Mouse (Mus musculus): ENCODE measurements at regions not wholly inside any gene's neighbourhood (a gene's known extent, or its start where the extent isn't known, plus 50 kb on each side); places are given as distances from the start of the nearest gene placed in this dataset.

DNA sequence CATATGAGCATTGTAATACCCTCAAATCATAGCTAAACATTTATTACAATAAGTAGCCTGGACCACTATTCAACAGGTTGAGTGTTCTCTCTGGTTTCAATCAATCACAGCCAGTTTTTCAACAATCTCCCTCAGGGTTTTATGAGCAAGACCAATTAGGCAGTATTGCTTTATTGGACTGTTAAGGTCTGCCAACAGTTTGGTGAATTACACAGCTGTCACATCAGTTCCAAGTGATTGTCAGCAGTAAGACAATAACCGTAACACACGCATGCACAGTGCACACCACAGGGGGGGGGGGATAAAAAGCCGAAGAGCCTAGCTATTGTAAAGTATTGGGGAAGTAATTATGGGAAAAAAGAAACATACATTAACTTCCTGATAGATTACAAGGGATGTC lies 918.6 kb upstream of the Jmjd1c start:
- Histone ChIP-seq H3K9me3 (ENCODE audit: low read length) (no peaks in the 10 kb centered on the region), H3K27me3 (ENCODE audit: insufficient read depth, low read length) (no peaks in the 10 kb centered on the region), H3K4me3 (replicated peaks; ENCODE audit: low read length) (no peak overlapping the region), H3K4me1 (replicated peaks; ENCODE audit: low read depth, low read length) (no peaks in the 10 kb centered on the region), H3K36me3 (ENCODE audit: insufficient read depth, low read length) (no peaks in the 10 kb centered on the region)
- TF ChIP-seq NANOG (IDR thresholded peaks at IDR 0.05; ENCODE audit: borderline replicate concordance, low read length) (no peak), POU5F1 (IDR thresholded peaks at IDR 0.05; ENCODE audit: borderline replicate concordance, low read length) (no peak), CTCF (conservative IDR thresholded peaks at IDR 0.05; ENCODE audit: low read length) (no peak)

DNA sequence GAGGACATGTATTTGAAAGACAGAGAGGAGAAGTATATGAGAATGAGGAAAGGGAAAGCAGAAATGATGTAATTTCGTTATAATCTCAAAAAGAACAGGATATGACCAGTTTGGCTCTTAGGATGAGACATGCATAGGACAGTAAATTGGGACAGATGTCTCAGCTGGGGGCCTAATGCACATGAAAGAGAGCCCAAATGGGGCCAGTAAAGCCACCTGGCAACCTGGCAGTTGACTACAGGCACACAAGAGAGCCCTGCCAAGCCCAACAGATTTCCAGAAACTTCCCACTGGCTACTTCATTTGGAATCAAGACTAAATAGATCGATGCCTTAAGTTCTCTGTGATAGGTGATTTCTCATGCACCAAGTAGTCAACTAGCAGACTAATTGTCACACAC lies 914.7 kb upstream of the Jmjd1c start:
- TF ChIP-seq NANOG (IDR thresholded peaks at IDR 0.05; ENCODE audit: borderline replicate concordance, low read length) (no peak), CTCF (conservative IDR thresholded peaks at IDR 0.05; ENCODE audit: low read length) (no peak), POU5F1 (IDR thresholded peaks at IDR 0.05; ENCODE audit: borderline replicate concordance, low read length) (no peak)
- Histone ChIP-seq H3K36me3 (ENCODE audit: insufficient read depth, low read length) (no peaks in the 10 kb centered on the region), H3K4me1 (replicated peaks; ENCODE audit: low read depth, low read length) (no peaks in the 10 kb centered on the region), H3K9me3 (ENCODE audit: low read length) (no peaks in the 10 kb centered on the region), H3K27me3 (ENCODE audit: insufficient read depth, low read length) (no peaks in the 10 kb centered on the region), H3K4me3 (replicated peaks; ENCODE audit: low read length) (no peak overlapping the region)

DNA sequence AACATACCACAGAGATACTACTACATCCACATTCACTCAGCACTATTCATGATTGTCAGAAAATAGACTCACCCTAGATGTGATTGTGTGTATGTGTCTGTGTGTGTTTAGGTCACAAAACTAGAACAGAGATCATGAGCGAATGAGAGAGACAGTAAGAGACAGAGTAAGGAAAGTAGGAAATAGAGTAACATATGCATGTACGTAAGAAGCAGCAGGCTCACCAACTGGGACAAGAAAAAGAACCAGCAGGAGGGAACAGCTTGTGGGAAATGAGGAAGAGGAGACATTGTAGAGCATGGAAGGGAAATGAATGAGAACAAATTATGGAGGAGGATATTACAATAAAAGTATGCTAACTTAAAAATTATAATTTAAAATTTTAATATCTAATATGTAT lies 912.9 kb upstream of the Jmjd1c start:
- Histone ChIP-seq H3K4me1 (replicated peaks; ENCODE audit: low read depth, low read length) (no peaks in the 10 kb centered on the region), H3K4me3 (replicated peaks; ENCODE audit: low read length) (no peak overlapping the region), H3K9me3 (ENCODE audit: low read length) (no peaks in the 10 kb centered on the region), H3K36me3 (ENCODE audit: insufficient read depth, low read length) (no peaks in the 10 kb centered on the region), H3K27me3 (ENCODE audit: insufficient read depth, low read length) (no peaks in the 10 kb centered on the region)
- TF ChIP-seq POU5F1 (IDR thresholded peaks at IDR 0.05; ENCODE audit: borderline replicate concordance, low read length), result no peak
- TF ChIP-seq NANOG (IDR thresholded peaks at IDR 0.05; ENCODE audit: borderline replicate concordance, low read length), result no peak
- no peak for TF ChIP-seq CTCF (conservative IDR thresholded peaks at IDR 0.05; ENCODE audit: low read length)

DNA sequence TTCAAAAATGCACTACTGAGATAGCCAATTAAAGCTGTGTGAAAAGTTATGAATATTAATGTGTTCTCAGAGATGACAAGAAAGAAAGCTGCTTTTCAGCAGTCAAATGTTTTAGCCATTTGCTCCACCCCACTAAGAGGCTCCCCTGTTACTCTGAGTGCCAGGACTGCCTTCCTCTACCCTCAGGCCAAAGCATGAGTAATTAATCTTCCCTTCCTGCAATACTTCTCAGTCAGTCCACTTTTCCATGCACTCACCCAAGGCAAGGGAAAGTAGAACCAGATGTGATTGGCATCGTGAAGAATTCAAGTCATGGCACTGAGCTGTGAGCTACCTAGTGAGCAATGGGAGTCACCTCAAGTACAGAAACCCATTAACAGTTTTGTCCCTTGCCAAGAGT lies 908.9 kb upstream of the Jmjd1c start:
- TF ChIP-seq NANOG (IDR thresholded peaks at IDR 0.05; ENCODE audit: borderline replicate concordance, low read length) (no peak), POU5F1 (IDR thresholded peaks at IDR 0.05; ENCODE audit: borderline replicate concordance, low read length) (no peak), CTCF (conservative IDR thresholded peaks at IDR 0.05; ENCODE audit: low read length) (no peak)
- H3K27me3 ChIP-seq (ENCODE audit: insufficient read depth, low read length), result no peaks in the 10 kb centered on the region
- H3K4me1 ChIP-seq (replicated peaks; ENCODE audit: low read depth, low read length), result no peaks in the 10 kb centered on the region
- no peaks in the 10 kb centered on the region for H3K36me3 ChIP-seq (ENCODE audit: insufficient read depth, low read length)
- H3K9me3 ChIP-seq (ENCODE audit: low read length), result no peaks in the 10 kb centered on the region
- H3K4me3 ChIP-seq (replicated peaks; ENCODE audit: low read length), result no peak overlapping the region

DNA sequence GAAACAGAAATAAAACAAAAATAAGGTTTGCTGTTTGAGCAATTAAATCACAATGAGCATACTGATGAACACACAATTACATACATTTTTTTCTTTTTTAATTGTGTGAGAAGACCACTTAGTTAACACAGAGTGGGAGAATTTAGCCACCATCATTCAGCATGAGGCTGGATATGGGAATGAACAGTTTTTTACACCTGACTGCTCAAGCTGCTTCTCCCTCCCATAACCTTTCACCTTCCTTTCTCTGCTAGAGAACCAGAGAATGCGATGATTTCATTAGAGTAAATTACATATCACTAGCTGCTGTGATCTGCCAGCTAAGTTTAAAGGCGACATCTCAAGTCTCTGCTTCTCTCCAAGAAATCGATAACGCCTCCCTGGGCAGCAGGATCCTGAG lies 894.8 kb upstream of the Jmjd1c start:
- Histone ChIP-seq H3K4me1 (replicated peaks; ENCODE audit: low read depth, low read length) (peaks cover 9% of the 10 kb centered on the region; the same call in 1 of the 2 replicates), H3K27me3 (ENCODE audit: insufficient read depth, low read length) (no peaks in the 10 kb centered on the region), H3K36me3 (ENCODE audit: insufficient read depth, low read length) (no peaks in the 10 kb centered on the region), H3K4me3 (replicated peaks; ENCODE audit: low read length) (no peak overlapping the region), H3K9me3 (ENCODE audit: low read length) (no peaks in the 10 kb centered on the region)
- no peak for TF ChIP-seq NANOG (IDR thresholded peaks at IDR 0.05; ENCODE audit: borderline replicate concordance, low read length)
- TF ChIP-seq CTCF (conservative IDR thresholded peaks at IDR 0.05; ENCODE audit: low read length), result no peak
- no peak for TF ChIP-seq POU5F1 (IDR thresholded peaks at IDR 0.05; ENCODE audit: borderline replicate concordance, low read length)

DNA sequence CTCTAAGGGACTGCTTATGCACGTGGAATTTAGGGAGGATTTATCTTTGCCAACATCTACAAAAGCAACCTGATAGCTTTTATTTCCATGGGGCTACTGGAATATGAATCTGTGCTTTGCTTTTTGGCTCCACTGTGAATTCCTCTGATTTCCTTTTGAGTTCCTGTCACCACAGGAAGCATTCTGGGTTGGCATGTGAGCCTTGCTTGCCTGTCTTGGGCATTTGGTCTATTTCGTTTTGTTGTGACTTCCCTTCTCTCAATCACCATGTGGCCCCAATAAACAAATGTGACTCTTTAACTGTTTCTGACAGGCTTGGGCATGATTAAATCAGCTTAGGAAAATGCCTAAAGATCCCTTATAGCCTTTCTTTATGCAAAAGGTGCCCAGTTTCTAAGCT lies 867.8 kb upstream of the Jmjd1c start:
- Histone ChIP-seq H3K36me3 (ENCODE audit: insufficient read depth, low read length) (no peaks in the 10 kb centered on the region), H3K27me3 (ENCODE audit: insufficient read depth, low read length) (no peaks in the 10 kb centered on the region), H3K9me3 (ENCODE audit: low read length) (no peaks in the 10 kb centered on the region), H3K4me1 (replicated peaks; ENCODE audit: low read depth, low read length) (no peaks in the 10 kb centered on the region), H3K4me3 (replicated peaks; ENCODE audit: low read length) (no peak overlapping the region)
- TF ChIP-seq CTCF (conservative IDR thresholded peaks at IDR 0.05; ENCODE audit: low read length) (no peak), POU5F1 (IDR thresholded peaks at IDR 0.05; ENCODE audit: borderline replicate concordance, low read length) (no peak), NANOG (IDR thresholded peaks at IDR 0.05; ENCODE audit: borderline replicate concordance, low read length) (no peak)

DNA sequence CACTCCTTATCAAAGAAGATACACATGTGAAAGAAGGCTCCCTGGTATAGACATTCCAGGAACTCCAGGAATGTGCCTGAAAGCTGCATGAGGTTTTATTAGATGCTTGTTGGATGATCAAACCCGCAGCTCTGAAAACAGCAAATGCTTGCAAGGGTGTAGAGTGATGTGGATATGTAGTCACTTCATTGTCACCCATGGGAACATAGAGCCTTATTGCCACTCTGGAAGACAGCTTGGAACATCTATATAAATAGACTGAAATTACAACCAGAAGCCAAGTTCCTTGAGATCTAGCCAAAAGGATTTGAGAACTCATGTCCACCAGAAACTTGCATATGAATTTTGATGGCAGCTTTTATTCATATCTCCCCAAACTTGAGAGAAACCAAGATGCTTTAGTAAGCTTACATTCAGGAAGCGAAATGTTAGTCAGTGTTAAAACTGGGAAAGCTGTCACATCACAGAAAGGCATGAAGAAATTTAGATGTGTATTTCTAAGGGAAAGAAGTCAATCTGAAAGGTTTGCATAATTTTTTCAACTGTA lies 861.5 kb upstream of the Jmjd1c start:
- H3K4me3 ChIP-seq (replicated peaks; ENCODE audit: low read length), result no peak overlapping the region
- H3K4me1 ChIP-seq (replicated peaks; ENCODE audit: low read depth, low read length), result no peaks in the 10 kb centered on the region
- H3K9me3 ChIP-seq (ENCODE audit: low read length), result no peaks in the 10 kb centered on the region
- H3K27me3 ChIP-seq (ENCODE audit: insufficient read depth, low read length), result no peaks in the 10 kb centered on the region
- TF ChIP-seq CTCF (conservative IDR thresholded peaks at IDR 0.05; ENCODE audit: low read length), result no peak
- TF ChIP-seq NANOG (IDR thresholded peaks at IDR 0.05; ENCODE audit: borderline replicate concordance, low read length), result no peak
- no peak for TF ChIP-seq POU5F1 (IDR thresholded peaks at IDR 0.05; ENCODE audit: borderline replicate concordance, low read length)
- H3K36me3 ChIP-seq (ENCODE audit: insufficient read depth, low read length), result no peaks in the 10 kb centered on the region

DNA sequence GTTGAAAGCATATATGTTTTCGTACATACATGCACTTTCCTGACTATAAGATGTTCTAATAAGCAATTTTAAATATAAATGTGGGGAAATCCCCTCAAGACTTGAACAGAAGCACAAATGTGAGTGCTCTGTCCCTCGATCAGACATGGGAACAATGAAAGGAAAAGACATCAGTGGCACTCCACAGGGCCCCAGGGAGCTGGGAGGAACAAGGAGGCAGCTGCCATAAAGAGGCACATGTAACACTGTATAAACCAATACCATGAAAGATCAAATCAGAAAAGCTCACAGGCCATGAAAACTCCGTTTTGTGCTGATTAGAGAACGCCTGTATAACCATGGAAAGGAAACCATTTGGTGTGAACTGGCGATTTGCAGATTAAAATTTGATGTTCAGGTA lies 839.5 kb upstream of the Jmjd1c start:
- no peaks in the 10 kb centered on the region for H3K36me3 ChIP-seq (ENCODE audit: insufficient read depth, low read length)

DNA sequence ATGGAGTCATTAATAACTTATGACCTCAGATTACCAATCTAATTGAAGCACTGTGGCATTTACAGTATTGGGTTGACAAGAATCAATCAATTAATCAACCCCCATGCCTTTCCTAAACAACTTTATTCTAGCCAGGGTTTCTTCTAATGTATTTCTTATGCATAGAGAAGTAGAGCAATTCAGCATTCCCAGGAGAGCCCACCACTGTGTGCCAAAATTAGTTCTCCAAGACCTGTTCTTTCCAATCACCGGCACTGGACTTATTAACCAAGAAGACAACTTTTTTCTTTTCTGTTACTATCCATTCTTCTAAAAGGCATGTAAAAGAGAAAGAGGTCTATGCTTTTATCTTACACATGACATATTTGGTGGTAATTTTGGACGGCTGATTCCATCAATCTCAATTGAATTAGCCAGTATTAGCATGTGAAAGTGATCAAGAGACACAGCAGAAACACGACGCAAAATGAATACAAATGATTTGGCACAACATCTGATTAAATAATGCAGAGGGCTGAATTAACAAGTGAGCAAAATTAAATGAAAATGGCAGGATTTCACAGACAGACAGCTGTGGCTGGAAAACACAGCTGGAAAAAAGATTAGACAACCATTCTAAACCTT lies 825.2 kb upstream of the Jmjd1c start:
- TF ChIP-seq POU5F1 (IDR thresholded peaks at IDR 0.05; ENCODE audit: borderline replicate concordance, low read length) (no peak), NANOG (IDR thresholded peaks at IDR 0.05; ENCODE audit: borderline replicate concordance, low read length) (no peak), CTCF (conservative IDR thresholded peaks at IDR 0.05; ENCODE audit: low read length) (no peak)
- no peaks in the 10 kb centered on the region for H3K27me3 ChIP-seq (ENCODE audit: insufficient read depth, low read length)
- no peaks in the 10 kb centered on the region for H3K4me1 ChIP-seq (replicated peaks; ENCODE audit: low read depth, low read length)
- no peaks in the 10 kb centered on the region for H3K36me3 ChIP-seq (ENCODE audit: insufficient read depth, low read length)
- 0 out of 2 replicates have a peak, but pooled peaks cover 3% of the 10 kb centered on the region for H3K9me3 ChIP-seq (ENCODE audit: low read length)
- no peak overlapping the region for H3K4me3 ChIP-seq (replicated peaks; ENCODE audit: low read length)

More for the DNA sequence above, 839.5 kb upstream of the Jmjd1c start:
- Histone ChIP-seq H3K9me3 (ENCODE audit: low read length) (no peaks in the 10 kb centered on the region), H3K4me3 (replicated peaks; ENCODE audit: low read length) (no peak overlapping the region), H3K27me3 (ENCODE audit: insufficient read depth, low read length) (no peaks in the 10 kb centered on the region), H3K4me1 (replicated peaks; ENCODE audit: low read depth, low read length) (no peaks in the 10 kb centered on the region)
- TF ChIP-seq NANOG (IDR thresholded peaks at IDR 0.05; ENCODE audit: borderline replicate concordance, low read length) (no peak), CTCF (conservative IDR thresholded peaks at IDR 0.05; ENCODE audit: low read length) (no peak), POU5F1 (IDR thresholded peaks at IDR 0.05; ENCODE audit: borderline replicate concordance, low read length) (no peak)

Data from E14TG2a.4 (cell line).